Mouse (Mus musculus) macrophage (primary cell): Measurements from ENCODE around the gene Ntmt1. TPM values are rescaled to one million over a fixed set of nuclear protein-coding genes. Genes with fewer than 3 reads are reported as not detected.
A peak's percentile ranks its signal among the peaks of the same experiment; 100 is the strongest.

Experiments used
- H3K27ac ChIP-seq: fragments of 350-480 bp; formaldehyde crosslinking; 2 replicates; pipeline ENCODE4 v1.9.0; 2021
- H3K36me3 ChIP-seq: fragments of 350-480 bp; formaldehyde crosslinking; 2 replicates; pipeline ENCODE4 v1.9.0; 2021; ENCODE audit errors: inconsistent target
- H3K4me3 ChIP-seq: fragments of 350-480 bp; formaldehyde crosslinking; 2 replicates; pipeline ENCODE4 v1.9.0; 2021; ENCODE audit errors: inconsistent target
- H3K79me2 ChIP-seq: fragments of 350-480 bp; formaldehyde crosslinking; 2 replicates; pipeline ENCODE4 v1.9.0; 2021; ENCODE audit errors: inconsistent target
- WGBS: methylation state at CpG from one replicate; pipeline ENCODE4 v1.1.7; 2026; ENCODE audit warnings: inconsistent platforms; ENCODE audit not compliant: missing documents; 5-methylcytosine and 5-hydroxymethylcytosine counted together
- polyA plus RNA-seq: library from polyadenylated mRNA; stranded (reverse); fragments of 250-400 nt; gene quantifications from 3 replicates; pipeline ENCODE4 v1.2.4, GENCODE M21; 2018; ENCODE audit warnings: inconsistent platforms

Ntmt1 gene
- polyA plus RNA-seq, 1 experiment from 2014 or later, result 3.4 TPM

DNA sequence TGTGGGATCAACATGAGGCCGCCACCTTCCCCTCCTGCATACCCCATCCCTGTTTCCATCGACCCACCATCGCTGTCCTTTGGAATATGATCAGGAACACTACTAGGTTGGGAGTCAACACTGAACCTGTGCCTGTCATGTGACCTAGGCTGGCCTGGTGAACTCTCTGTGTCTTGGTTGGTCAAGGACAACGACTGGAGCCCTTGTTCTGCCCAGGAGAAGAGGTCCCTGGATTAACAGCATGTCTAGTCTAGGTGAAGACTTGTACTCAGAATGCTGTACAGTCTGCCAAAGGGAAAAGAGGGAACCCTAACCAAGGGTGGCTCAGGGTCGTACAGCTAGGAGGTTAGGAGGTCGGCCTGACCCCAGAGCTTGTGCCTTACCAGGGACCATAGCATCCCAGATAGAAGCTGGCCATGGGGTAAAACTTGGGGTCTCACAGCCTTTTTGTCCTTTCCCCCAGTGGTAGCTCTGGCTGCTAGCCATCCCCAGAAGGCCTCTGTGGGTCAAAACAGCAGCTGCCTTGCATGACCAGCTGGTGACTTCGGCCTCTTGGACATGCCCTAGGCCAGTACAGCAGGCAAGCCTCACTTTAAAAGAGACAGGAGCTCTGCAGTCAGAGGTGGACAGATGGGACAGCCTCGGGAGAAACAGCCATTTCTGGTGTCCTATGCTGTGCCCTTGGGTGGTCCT, 34.2 kb upstream of the Ntmt1 start:
- Histone ChIP-seq H3K79me2 (no peaks in the 10 kb centered on the region), H3K36me3 (no peaks in the 10 kb centered on the region), H3K27ac (peak overlapping the region; percentile 90), H3K4me3 (peak overlapping the region; percentile 36; the same call in 1 of the 2 replicates)
- WGBS, result 88% methylated on average over 8 of the region's 8 CpGs

GRCm38 (mm10) chr2:30775955-30776354, 31.7 kb upstream of the Ntmt1 start:
- 58% methylated on average over 3 of the region's 3 CpGs for WGBS
- Histone ChIP-seq H3K36me3 (no peaks in the 10 kb centered on the region), H3K79me2 (no peaks in the 10 kb centered on the region), H3K27ac (no peak overlapping the region), H3K4me3 (no peak overlapping the region)

DNA sequence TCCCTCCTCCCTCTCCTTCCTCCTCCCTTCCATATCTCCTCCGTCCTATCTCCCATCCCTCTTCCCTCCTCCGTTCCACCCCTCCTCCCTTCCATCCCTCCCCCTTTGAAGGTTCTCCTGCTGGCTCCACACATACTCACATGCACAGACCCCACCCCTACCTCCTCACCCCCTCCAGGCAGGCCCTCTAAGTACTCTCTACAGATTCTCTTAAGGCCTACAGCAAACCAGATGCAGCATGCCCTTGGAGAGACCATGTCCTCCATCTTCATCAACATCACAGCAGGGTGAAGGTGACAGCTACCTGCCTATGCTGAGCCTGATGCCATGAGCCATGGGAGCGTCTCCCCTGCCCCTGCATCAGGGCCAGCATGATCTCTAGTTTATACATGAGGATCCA, 30.4 kb upstream of the Ntmt1 start:
- WGBS, result 93% methylated on average over 3 of the region's 3 CpGs
- no peaks in the 10 kb centered on the region for H3K36me3 ChIP-seq
- H3K4me3 ChIP-seq, result no peak overlapping the region

GRCm38 (mm10) chr2:30778235-30778634, 29.4 kb upstream of the Ntmt1 start:
- H3K4me3 ChIP-seq, result no peak overlapping the region
- WGBS, result 87% methylated on average over 4 of the region's 4 CpGs

More for the DNA sequence above, 30.4 kb upstream of the Ntmt1 start:
- no peaks in the 10 kb centered on the region for H3K79me2 ChIP-seq
- no peak overlapping the region for H3K27ac ChIP-seq

GRCm38 (mm10) chr2:30779241-30779640, 28.4 kb upstream of the Ntmt1 start:
- Histone ChIP-seq H3K79me2 (no peaks in the 10 kb centered on the region), H3K4me3 (no peak overlapping the region), H3K36me3 (no peaks in the 10 kb centered on the region), H3K27ac (no peak overlapping the region)
- 74% methylated on average over 5 of the region's 5 CpGs for whole genome bisulfite sequencing

More at GRCm38 (mm10) chr2:30778235-30778634, 29.4 kb upstream of the Ntmt1 start:
- Histone ChIP-seq H3K79me2 (no peaks in the 10 kb centered on the region), H3K36me3 (no peaks in the 10 kb centered on the region), H3K27ac (no peak overlapping the region)

DNA sequence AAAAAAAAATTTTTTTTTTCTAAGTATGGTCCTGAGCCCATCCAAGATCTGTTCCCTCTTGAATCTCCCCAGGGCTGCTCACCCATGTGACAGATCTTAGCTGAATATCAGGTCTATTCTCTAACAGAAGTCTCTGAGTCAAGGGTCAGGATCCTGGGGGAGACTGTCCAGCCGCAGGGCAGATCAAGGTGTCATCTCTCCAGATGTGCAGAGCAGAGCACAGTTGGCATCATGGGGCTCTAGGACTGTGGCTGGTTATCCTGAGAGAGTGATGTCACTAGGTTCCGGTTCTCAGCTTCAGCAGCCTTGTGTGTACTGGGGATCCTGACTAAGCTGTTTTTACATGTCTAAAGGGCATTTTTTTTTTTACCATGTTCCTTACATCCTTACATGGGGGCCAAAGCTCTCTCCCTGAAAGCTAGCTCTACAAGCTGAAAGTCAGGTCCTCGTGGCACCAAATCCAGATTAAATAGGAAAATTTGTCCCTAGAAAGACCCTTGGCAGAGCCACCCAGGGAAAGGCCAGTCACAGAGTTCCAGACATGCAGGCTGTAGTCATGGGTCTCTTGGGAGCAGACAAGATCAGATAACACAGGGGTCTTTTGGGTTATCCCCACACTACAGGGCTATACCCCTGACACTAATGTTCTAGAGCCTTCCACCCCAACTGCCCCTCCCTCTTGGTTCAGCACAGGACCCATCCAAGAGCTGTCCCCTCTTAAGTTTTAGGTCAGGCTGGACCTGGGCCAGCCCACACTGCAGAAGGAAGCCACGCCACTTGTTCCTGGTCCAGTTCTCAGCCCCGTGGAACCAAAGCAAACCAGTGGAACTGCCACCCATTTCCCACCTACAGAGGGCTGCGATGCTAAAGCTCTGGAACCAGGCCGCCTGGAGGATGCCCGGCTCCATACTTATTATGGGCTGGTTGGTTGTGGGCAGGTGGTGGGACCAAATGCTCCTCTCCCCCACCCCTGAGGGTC, 25.0 kb upstream of the Ntmt1 start:
- H3K36me3 ChIP-seq, result no peaks in the 10 kb centered on the region

GRCm38 (mm10) chr2:30783346-30783745, 24.3 kb upstream of the Ntmt1 start:
- 13% methylated on average over 3 of the region's 13 CpGs for WGBS
- H3K36me3 ChIP-seq, result no peaks in the 10 kb centered on the region
- H3K79me2 ChIP-seq, result no peaks in the 10 kb centered on the region
- H3K27ac ChIP-seq, result peak overlapping the region; percentile 49
- H3K4me3 ChIP-seq, result no peak overlapping the region

More for the DNA sequence above, 25.0 kb upstream of the Ntmt1 start:
- Histone ChIP-seq H3K27ac (peak overlapping the region; percentile 49), H3K79me2 (no peaks in the 10 kb centered on the region), H3K4me3 (no peak overlapping the region)
- WGBS, result 75% methylated on average over 8 of the region's 8 CpGs

GRCm38 (mm10) chr2:30784078-30784994, 23.3 kb upstream of the Ntmt1 start:
- Histone ChIP-seq H3K27ac (no peak overlapping the region), H3K36me3 (no peaks in the 10 kb centered on the region), H3K4me3 (no peak overlapping the region), H3K79me2 (no peaks in the 10 kb centered on the region)
- WGBS, result 27% methylated on average over 36 of the region's 40 CpGs

DNA sequence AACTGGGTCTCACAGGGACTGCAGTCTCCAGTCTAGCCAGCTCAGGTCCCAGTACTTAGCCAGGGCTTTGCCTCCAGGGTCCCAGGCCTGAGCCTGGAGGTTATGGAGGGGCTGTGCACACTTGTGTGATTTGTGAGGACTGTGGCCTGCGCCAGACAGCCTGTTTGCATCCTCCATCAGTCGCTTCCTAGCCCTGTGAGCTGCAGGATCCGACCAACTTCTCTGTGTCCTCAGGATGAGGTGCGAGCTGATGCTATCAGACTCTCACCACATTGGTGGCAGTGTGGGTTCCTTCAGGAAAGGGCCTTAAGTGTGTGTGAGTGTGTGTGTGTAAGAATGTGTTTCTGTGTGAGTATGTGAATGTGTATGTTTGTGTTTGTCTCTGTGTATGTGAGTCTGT, 20.2 kb upstream of the Ntmt1 start:
- Histone ChIP-seq H3K36me3 (no peaks in the 10 kb centered on the region), H3K79me2 (no peaks in the 10 kb centered on the region), H3K4me3 (no peak overlapping the region), H3K27ac (no peak overlapping the region)
- 56% methylated on average over 4 of the region's 4 CpGs for WGBS

GRCm38 (mm10) chr2:30792061-30792460, 15.6 kb upstream of the Ntmt1 start:
- no peaks in the 10 kb centered on the region for H3K79me2 ChIP-seq
- H3K36me3 ChIP-seq, result no peaks in the 10 kb centered on the region
- WGBS, result 92% methylated on average over 7 of the region's 7 CpGs
- no peak overlapping the region for H3K27ac ChIP-seq
- H3K4me3 ChIP-seq, result no peak overlapping the region

DNA sequence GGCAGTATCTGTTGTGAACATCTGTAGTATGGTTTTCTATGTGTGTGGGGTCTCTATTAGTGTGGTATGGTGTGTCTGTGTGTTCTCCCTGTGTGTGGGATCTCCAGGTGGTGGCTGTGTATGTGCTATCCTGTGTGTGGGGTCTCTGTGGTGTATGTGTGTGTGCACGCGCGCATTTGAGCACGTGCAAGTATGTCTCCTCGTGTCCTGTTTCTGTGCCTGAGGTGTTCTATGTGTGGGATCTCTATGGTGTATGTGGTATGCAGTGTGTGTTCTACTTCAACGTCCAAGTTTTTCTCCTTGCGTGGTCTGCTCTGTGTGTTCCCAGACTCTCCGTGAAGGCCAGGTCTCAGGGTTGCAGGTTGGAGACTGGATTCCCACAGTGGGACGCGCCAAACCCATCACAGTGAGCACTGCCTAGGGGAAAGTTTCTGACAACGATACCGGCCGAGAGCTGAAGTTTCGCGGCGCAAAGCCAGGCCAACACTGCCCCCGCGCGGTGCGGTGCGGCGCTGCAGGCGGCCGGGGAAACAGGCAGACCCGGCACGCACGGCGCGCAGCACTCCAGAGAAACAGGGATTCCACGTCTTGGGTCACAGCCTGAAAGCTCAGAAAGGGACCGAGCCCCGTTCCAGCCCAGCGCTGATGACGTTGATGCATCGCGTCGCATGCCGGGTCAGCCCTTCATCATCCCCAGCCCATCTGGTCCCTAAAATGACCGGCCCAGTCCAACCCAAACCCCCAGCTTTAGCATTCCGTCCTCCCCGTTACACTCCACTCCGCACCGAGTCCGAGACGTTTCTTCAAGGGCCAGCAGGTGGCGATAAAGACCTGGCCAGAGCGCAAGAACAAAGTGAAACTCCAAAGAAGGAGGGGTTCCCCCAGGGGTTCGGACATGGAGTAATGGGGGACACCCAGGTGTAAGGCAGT, 13.2 kb upstream of the Ntmt1 start:
- H3K4me3 ChIP-seq, result peak overlapping the region; percentile 9; the same call in 1 of the 2 replicates
- no peaks in the 10 kb centered on the region for H3K79me2 ChIP-seq
- H3K27ac ChIP-seq, result no peak overlapping the region
- H3K36me3 ChIP-seq, result no peaks in the 10 kb centered on the region
- 5% methylated on average over 45 of the region's 48 CpGs for WGBS

- WGBS, result 80% methylated on average over 7 of the region's 7 CpGs
- H3K36me3 ChIP-seq, result no peaks in the 10 kb centered on the region
- H3K4me3 ChIP-seq, result peak overlapping the region; percentile 9; the same call in 1 of the 2 replicates
- no peaks in the 10 kb centered on the region for H3K79me2 ChIP-seq
- H3K27ac ChIP-seq, result no peak overlapping the region
Observed at GRCm38 (mm10) chr2:30795271-30795888, 12.2 kb upstream of the Ntmt1 start.

- Histone ChIP-seq H3K27ac (no peak overlapping the region), H3K79me2 (no peaks in the 10 kb centered on the region), H3K4me3 (0 out of 2 replicates have a peak overlapping the region, but pooled peaks have one; percentile 10), H3K36me3 (no peaks in the 10 kb centered on the region)
- WGBS, result 84% methylated on average over 5 of the region's 5 CpGs
Observed at GRCm38 (mm10) chr2:30795889-30796275, 11.7 kb upstream of the Ntmt1 start.
